Mouse (Mus musculus): ENCODE data around the gene Tert. TPM values are rescaled to one million over a fixed set of nuclear protein-coding genes. Genes with fewer than 3 reads are reported as not detected.
A peak's percentile ranks its signal among the peaks of the same experiment; 100 is the strongest.

Gene Tert
- total and polyA plus RNA-seq, 2 experiments from 2014 or later: 2.4 to 8.9 TPM

DNA sequence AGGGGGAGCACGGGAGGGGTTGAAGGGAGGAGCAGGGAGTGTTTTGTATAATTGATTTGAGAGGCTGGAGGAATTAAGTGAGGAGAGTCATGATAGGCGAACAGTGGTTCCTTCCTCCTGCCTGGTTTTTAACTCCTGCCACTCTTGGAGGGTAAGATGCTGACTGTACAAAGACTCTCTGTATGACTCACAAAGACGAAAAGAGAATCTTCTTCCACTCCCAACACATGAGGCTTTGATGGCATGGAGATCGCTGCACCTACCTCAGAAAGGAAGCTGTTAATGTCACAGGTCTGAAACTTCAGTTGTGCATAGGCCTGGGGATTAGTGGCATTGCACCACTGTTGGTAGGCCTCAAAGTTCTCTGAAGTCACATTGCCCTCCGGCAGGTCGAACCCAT, 58.8 kb downstream of the Tert start:
- WGBS: 83% methylated on average over 6 of the region's 6 CpGs
- TF ChIP-seq CTCF (IDR thresholded peaks at IDR 0.05; ENCODE audit: low read depth): no peak

DNA sequence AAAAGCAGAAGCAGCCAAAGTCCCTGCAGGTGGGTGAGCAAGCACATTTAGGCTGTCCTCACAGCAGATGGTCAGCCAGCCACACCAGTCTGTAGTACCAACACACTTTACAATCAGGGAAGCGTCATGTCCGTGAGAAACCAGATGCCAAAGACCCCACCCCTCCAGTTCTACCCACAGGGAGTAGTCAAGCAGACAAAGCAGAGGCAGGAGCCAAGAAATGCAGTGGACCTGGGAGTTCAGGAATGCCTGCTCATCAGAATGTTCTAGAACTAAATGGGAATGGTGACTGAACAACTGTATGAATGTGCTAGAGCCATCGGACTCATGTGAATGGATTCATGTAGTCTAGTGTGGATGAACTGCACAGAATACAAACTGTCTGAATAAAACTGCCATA, 60.9 kb downstream of the Tert start:
- no peaks in the 10 kb centered on the region for H3K4me1 ChIP-seq (ENCODE audit: insufficient read depth)
- 76% methylated on average over 3 of the region's 3 CpGs for WGBS
- no peak overlapping the region for H3K27ac ChIP-seq (ENCODE audit: low read depth, low read length)
- H3K36me3 ChIP-seq (ENCODE audit: insufficient read depth): no peaks in the 10 kb centered on the region
- no peak overlapping the region for H3K9ac ChIP-seq
- H3K27me3 ChIP-seq (ENCODE audit: insufficient read depth, low read length): no peaks in the 10 kb centered on the region
- H3K4me3 ChIP-seq (ENCODE audit: low read depth, low read length): no peak overlapping the region
- no peaks in the 10 kb centered on the region for H3K9me3 ChIP-seq (ENCODE audit: low read length)
- no peak overlapping the region for H3K4me2 ChIP-seq (ENCODE audit: low read depth)
- no peak for TF ChIP-seq CTCF (IDR thresholded peaks at IDR 0.05; ENCODE audit: low read depth)
- ATAC-seq (no peak), DNase-seq (no peak)

More for the DNA sequence above, 58.8 kb downstream of the Tert start:
- no peak overlapping the region for H3K4me3 ChIP-seq (ENCODE audit: low read depth, low read length)
- ATAC-seq (no peak), DNase-seq (no peak)
- no peak overlapping the region for H3K4me2 ChIP-seq (ENCODE audit: low read depth)
- no peaks in the 10 kb centered on the region for H3K4me1 ChIP-seq (ENCODE audit: insufficient read depth)
- H3K9ac ChIP-seq: no peak overlapping the region
- no peaks in the 10 kb centered on the region for H3K36me3 ChIP-seq (ENCODE audit: insufficient read depth)
- no peak overlapping the region for H3K27ac ChIP-seq (ENCODE audit: low read depth, low read length)
- H3K9me3 ChIP-seq (ENCODE audit: low read length): no peaks in the 10 kb centered on the region
- H3K27me3 ChIP-seq (ENCODE audit: insufficient read depth, low read length): no peaks in the 10 kb centered on the region

DNA sequence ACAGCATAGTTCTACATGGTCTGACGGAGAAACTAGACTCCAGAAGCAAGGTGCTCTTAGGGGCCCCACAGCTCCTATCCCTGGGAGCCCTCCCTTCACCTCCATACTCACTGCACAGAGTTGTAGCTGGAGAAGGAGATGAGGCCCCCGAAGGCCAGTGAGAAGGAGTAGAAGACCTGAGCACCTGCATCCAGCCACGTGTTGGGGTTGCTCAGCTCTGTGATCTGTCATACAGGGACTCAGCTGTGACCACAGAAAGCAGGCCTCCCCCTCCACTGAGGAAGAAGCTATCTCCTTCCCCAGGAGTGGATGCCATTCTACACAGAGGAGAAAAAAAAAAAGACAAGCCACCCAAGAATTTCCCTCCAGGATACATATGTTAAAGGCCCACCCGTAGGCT, 62.2 kb downstream of the Tert start:
- no peaks in the 10 kb centered on the region for H3K9me3 ChIP-seq (ENCODE audit: low read length)
- DNase-seq: no peak
- no peak overlapping the region for H3K27ac ChIP-seq (ENCODE audit: low read depth, low read length)
- H3K36me3 ChIP-seq (ENCODE audit: insufficient read depth): no peaks in the 10 kb centered on the region
- H3K27me3 ChIP-seq (ENCODE audit: insufficient read depth, low read length): no peaks in the 10 kb centered on the region
- H3K9ac ChIP-seq: no peak overlapping the region
- no peak for TF ChIP-seq CTCF (IDR thresholded peaks at IDR 0.05; ENCODE audit: low read depth)
- H3K4me2 ChIP-seq (ENCODE audit: low read depth): no peak overlapping the region
- WGBS: 85% methylated on average over 4 of the region's 4 CpGs
- no peak for ATAC-seq
- no peaks in the 10 kb centered on the region for H3K4me1 ChIP-seq (ENCODE audit: insufficient read depth)
- no peak overlapping the region for H3K4me3 ChIP-seq (ENCODE audit: low read depth, low read length)

DNA sequence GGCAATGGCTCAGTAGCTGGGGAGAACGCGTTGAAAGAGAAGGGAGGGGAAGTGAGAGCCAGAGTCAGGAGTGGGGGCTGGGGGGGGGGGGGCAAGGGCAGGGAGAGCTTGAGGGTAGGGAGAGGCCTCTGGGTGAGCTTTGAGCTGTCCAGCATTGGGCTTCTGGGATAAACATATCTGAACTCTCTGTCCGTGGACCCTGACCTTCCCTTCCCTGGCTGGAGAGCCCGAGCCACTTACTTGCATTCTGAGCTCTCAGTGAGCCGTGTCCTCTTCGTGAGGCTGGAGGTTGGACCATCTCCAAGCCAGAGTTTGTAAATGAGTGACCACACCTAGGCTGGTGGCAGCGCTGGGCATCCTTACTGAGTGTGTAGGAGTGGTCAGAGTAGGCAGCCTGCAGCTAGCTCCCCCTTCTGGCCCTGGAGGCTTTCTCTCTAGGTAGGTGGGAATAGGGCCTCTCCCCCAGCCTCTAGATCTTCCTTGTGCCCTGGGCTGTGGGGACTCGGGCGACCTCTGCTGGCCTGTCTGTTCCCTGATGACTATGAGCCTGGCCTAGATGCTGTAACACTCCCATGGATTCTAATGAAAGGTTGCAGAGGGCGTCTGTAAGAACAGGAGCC, 65.6 kb downstream of the Tert start:
- peak; percentile 27 for DNase-seq
- Histone ChIP-seq H3K9ac (no peak overlapping the region), H3K4me1 (ENCODE audit: insufficient read depth) (no peaks in the 10 kb centered on the region), H3K36me3 (ENCODE audit: insufficient read depth) (no peaks in the 10 kb centered on the region), H3K4me3 (ENCODE audit: low read depth, low read length) (no peak overlapping the region), H3K27ac (ENCODE audit: low read depth, low read length) (no peak overlapping the region), H3K27me3 (ENCODE audit: insufficient read depth, low read length) (no peaks in the 10 kb centered on the region), H3K9me3 (ENCODE audit: low read length) (no peaks in the 10 kb centered on the region), H3K4me2 (ENCODE audit: low read depth) (no peak overlapping the region)
- WGBS: 29% methylated on average over 10 of the region's 10 CpGs
- TF ChIP-seq CTCF (IDR thresholded peaks at IDR 0.05; ENCODE audit: low read depth): peak; percentile 65
- peak; percentile 88 for ATAC-seq

DNA sequence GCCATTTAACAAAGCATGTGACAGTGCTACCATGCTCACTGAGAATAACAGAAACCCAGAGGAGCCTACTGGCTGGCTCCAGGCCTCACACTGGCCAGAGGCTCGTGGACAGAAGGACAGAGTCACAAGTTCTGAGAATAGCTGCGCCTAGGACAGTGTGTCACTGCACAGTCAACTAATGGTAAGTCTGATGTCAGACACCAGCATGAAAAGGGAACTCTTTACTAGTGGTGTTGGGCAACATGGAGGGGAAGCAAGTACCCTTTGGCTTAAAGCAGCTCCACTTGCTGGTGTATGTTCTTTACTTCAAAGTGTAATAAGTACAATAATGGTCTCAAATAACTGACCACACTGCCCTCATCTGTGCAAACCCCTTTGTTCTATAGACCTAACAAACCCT, 66.6 kb downstream of the Tert start:
- no peak overlapping the region for H3K4me3 ChIP-seq (ENCODE audit: low read depth, low read length)
- ATAC-seq: no peak
- no peaks in the 10 kb centered on the region for H3K27me3 ChIP-seq (ENCODE audit: insufficient read depth, low read length)
- H3K4me1 ChIP-seq (ENCODE audit: insufficient read depth): no peaks in the 10 kb centered on the region
- no peak for DNase-seq
- H3K36me3 ChIP-seq (ENCODE audit: insufficient read depth): no peaks in the 10 kb centered on the region
- no peak overlapping the region for H3K4me2 ChIP-seq (ENCODE audit: low read depth)
- TF ChIP-seq CTCF (IDR thresholded peaks at IDR 0.05; ENCODE audit: low read depth): no peak
- 67% methylated on average over 2 of the region's 2 CpGs for WGBS
- no peak overlapping the region for H3K9ac ChIP-seq
- H3K27ac ChIP-seq (ENCODE audit: low read depth, low read length): no peak overlapping the region
- H3K9me3 ChIP-seq (ENCODE audit: low read length): no peaks in the 10 kb centered on the region

DNA sequence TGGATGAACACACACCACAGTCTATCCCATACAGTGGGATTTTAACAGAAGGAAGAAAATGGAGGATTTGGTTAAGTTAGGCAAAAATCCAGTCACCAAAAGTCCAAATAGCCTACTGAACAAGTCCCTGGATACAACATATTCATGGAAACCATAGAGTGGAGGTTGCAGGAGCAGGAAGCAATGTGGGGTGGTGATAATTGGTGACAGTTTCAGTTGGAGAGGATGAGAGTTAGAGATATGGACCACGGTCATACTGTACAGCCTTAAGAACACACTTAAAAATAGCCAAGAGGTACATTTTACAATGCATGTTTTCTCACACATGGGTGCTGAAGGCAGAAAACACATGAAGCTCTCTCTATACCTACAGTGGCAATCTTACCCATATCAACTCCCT, 68.3 kb downstream of the Tert start:
- Histone ChIP-seq H3K4me2 (ENCODE audit: low read depth) (no peak overlapping the region), H3K4me1 (ENCODE audit: insufficient read depth) (no peaks in the 10 kb centered on the region), H3K4me3 (ENCODE audit: low read depth, low read length) (no peak overlapping the region), H3K27ac (ENCODE audit: low read depth, low read length) (no peak overlapping the region), H3K9ac (no peak overlapping the region), H3K9me3 (ENCODE audit: low read length) (no peaks in the 10 kb centered on the region), H3K27me3 (ENCODE audit: insufficient read depth, low read length) (no peaks in the 10 kb centered on the region), H3K36me3 (ENCODE audit: insufficient read depth) (no peaks in the 10 kb centered on the region)
- 81% methylated on average over 1 of the region's 1 CpGs for WGBS
- DNase-seq (no peak), ATAC-seq (no peak)
- TF ChIP-seq CTCF (IDR thresholded peaks at IDR 0.05; ENCODE audit: low read depth): no peak

DNA sequence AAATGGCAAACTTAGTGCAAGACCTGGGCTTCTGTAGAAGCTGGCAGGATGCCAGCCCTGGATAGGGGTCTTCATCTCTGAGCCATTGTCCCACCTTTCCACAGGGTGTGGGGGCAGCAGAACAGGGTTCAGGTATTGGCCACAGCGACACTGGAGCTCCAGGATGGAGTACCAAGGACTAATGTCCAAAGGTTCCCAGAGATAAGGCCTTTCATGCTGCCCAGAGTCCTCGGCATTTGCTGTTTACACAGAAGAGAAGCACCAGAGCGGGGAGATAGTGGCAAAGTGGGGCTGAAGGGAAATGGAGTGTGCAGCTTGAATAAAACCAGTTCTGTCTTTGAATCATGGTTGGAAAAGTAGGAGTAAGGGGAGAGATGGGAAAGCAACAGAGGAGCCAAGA, 69.8 kb downstream of the Tert start:
- Histone ChIP-seq H3K9me3 (ENCODE audit: low read length) (no peaks in the 10 kb centered on the region), H3K27me3 (ENCODE audit: insufficient read depth, low read length) (no peaks in the 10 kb centered on the region), H3K27ac (ENCODE audit: low read depth, low read length) (no peak overlapping the region), H3K4me3 (ENCODE audit: low read depth, low read length) (no peak overlapping the region), H3K4me2 (ENCODE audit: low read depth) (no peak overlapping the region), H3K9ac (no peak overlapping the region), H3K4me1 (ENCODE audit: insufficient read depth) (no peaks in the 10 kb centered on the region), H3K36me3 (ENCODE audit: insufficient read depth) (no peaks in the 10 kb centered on the region)
- WGBS: 92% methylated on average over 3 of the region's 3 CpGs
- ATAC-seq (no peak), DNase-seq (no peak)
- no peak for TF ChIP-seq CTCF (IDR thresholded peaks at IDR 0.05; ENCODE audit: low read depth)

Other genes starting within 250 kb of the Tert start
- gene Lpcat1, start 159.7 kb upstream of the Tert start, total RNA-seq (2014; rRNA removed): 136 and 144 TPM in 2 replicates
- gene Lpcat1, start 159.7 kb upstream of the Tert start, polyA plus RNA-seq (2015; fragmentation: Nextera tagmentation; extraction: Ambion mirVana): 76.5 and 87.2 TPM in 2 replicates
- 1.6 and 5.1 TPM in 2 replicates for gene Slc6a3, start 90.2 kb upstream of the Tert start, total RNA-seq (2014; rRNA removed)
- gene Slc6a3, start 90.2 kb upstream of the Tert start, polyA plus RNA-seq (2015; fragmentation: Nextera tagmentation; extraction: Ambion mirVana): 0.59 and 1.3 TPM in 2 replicates
- 127 and 132 TPM in 2 replicates for gene Clptm1l, start 22.9 kb upstream of the Tert start, total RNA-seq (2014; rRNA removed)
- 107 and 131 TPM in 2 replicates for gene Clptm1l, start 22.9 kb upstream of the Tert start, polyA plus RNA-seq (2015; fragmentation: Nextera tagmentation; extraction: Ambion mirVana)
- not detected in 2 replicates for gene Slc6a18, start 51.1 kb downstream of the Tert start, total RNA-seq (2014; rRNA removed)
- gene Slc6a18, start 51.1 kb downstream of the Tert start, polyA plus RNA-seq (2015; fragmentation: Nextera tagmentation; extraction: Ambion mirVana): not detected in 2 replicates
- gene Slc6a19, start 78.0 kb downstream of the Tert start, total RNA-seq (2014; rRNA removed): 0.15 and 0.43 TPM in 2 replicates
- gene Slc6a19, start 78.0 kb downstream of the Tert start, polyA plus RNA-seq (2015; fragmentation: Nextera tagmentation; extraction: Ambion mirVana): 0.13 and 0.22 TPM in 2 replicates
- 4.5 and 14.8 TPM in 2 replicates for gene Slc12a7, start 106.2 kb downstream of the Tert start, total RNA-seq (2014; rRNA removed)
- 3.7 and 4.9 TPM in 2 replicates for gene Slc12a7, start 106.2 kb downstream of the Tert start, polyA plus RNA-seq (2015; fragmentation: Nextera tagmentation; extraction: Ambion mirVana)
- 27.8 and 35.3 TPM in 2 replicates for gene Nkd2, start 220.7 kb downstream of the Tert start, total RNA-seq (2014; rRNA removed)
- gene Nkd2, start 220.7 kb downstream of the Tert start, polyA plus RNA-seq (2015; fragmentation: Nextera tagmentation; extraction: Ambion mirVana): 15.2 TPM in 2 replicates